Mouse (Mus musculus): ENCODE results near the gene Tmem131. TPM values are rescaled to one million over a fixed set of nuclear protein-coding genes. Genes with fewer than 3 reads are reported as not detected.
"Not testable (repeated sequence)": the region's sequence is repeated elsewhere in the genome, so short reads cannot be mapped to it uniquely, and the experiment has no call there.

The Tmem131 gene
- polyA plus RNA-seq, 1 experiment from 2014 or later = 12.1 TPM

DNA sequence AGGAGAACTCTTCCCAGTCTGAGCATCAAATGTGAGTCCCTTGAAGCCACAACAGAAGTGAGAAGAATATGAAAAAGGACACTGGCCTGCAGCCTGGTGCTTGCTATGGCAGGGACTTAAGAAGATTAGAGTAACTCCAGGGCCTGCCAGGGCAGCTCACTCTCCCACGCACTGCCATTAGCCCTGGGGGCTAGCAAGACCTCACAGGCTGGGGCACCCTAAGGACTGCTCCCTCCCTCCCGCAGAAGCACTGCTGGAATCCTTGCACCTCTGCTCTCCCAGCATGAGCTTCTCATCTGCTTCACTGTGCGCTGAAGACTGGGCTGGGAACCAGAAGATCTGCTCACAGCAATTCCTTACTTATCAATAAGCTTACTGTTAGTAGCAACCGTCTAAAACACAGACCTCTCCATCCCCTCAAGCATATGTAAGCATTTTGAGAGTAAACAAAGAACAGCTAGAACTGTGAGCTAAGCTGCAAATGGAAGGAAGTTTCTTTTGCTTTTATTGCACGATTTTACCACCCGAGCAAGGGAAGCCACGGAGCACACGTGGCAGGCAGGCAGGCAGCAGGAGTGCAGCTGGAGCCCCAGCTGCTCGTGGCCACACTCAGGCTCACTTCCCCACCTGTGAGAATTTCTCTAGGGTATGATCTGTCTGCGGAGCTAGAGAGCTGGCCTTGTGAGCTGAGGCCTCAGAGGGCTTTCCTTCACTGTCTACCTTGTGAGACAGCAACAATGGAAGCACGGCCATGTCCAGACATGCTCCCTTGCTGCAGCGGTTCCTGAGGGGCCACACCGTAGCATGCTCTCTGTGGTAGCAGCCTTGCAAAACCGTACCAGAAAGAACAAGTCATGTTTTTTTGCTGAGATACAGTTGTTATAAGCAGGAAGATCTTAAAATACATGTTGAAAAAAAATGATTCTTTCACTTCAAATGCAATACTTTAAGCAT is 112.3 kb downstream of the Tmem131 start:
- H3K27me3 ChIP-seq (ENCODE audit: insufficient read depth, poor library complexity, severe bottlenecking) = no peaks in the 10 kb centered on the region
- H3K9me3 ChIP-seq = no peaks in the 10 kb centered on the region
- no peak overlapping the region for H3K27ac ChIP-seq
- 75% methylated on average over 14 of the region's 14 CpGs for WGBS
- H3K36me3 ChIP-seq = peaks cover 58% of the 10 kb centered on the region
- peaks cover 4% of the 10 kb centered on the region; the same call in 1 of the 2 replicates for H3K4me1 ChIP-seq
- no peak for DNase-seq (ENCODE audit: low spot score)
- no peak overlapping the region for H3K4me3 ChIP-seq

DNA sequence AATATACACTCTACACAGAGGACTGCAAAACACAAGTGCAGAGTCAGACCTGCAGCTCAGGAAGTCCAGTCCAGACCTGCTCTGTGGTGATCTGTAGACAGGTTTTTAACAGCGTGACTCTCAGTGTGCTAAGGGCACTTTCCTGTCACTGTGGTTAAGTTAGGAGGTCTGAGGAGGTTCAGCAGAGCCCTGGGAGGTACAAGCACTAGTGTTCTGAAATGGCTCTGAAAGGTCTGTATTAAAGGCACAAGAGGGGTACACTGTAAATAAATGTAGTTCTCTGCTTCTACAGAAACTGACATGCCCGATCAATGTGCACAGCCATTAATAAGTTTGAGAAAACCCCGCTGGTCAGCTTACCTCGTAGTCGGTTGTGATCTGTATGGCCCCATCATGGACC is 119.1 kb downstream of the Tmem131 start:
- Histone ChIP-seq H3K4me3 (no peak overlapping the region), H3K4me1 (no peaks in the 10 kb centered on the region), H3K27me3 (ENCODE audit: insufficient read depth, poor library complexity, severe bottlenecking) (no peaks in the 10 kb centered on the region), H3K9me3 (no peaks in the 10 kb centered on the region), H3K27ac (no peak overlapping the region), H3K36me3 (peaks cover 73% of the 10 kb centered on the region)
- 90% methylated on average over 5 of the region's 5 CpGs for WGBS
- DNase-seq (ENCODE audit: low spot score) = no peak

DNA sequence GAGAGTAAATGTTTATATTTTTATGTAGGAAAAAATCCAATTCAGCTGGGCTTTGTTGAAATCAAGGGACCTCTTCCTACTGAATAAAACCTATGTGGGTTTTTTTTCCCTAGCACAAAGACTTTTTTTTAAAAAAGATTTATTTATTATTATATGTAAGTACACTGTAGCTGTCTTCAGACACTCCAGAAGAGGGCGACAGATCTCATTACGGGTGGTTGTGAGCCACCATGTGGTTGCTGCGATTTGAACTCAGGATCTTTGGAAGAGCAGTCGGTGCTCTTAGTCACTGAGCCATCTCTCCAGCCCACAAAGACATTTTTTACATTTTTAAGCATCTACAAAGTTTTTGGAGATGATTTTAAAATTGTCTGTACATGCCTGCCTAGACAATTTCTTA is 121.5 kb downstream of the Tmem131 start:
- not testable (repeated sequence) for DNase-seq (ENCODE audit: low spot score); H3K4me3 ChIP-seq; H3K9me3 ChIP-seq; H3K27ac ChIP-seq; H3K27me3 ChIP-seq (ENCODE audit: insufficient read depth, poor library complexity, severe bottlenecking); H3K4me1 ChIP-seq
- peaks cover 84% of the 10 kb centered on the region for H3K36me3 ChIP-seq
- WGBS = 91% methylated on average over 4 of the region's 4 CpGs

DNA sequence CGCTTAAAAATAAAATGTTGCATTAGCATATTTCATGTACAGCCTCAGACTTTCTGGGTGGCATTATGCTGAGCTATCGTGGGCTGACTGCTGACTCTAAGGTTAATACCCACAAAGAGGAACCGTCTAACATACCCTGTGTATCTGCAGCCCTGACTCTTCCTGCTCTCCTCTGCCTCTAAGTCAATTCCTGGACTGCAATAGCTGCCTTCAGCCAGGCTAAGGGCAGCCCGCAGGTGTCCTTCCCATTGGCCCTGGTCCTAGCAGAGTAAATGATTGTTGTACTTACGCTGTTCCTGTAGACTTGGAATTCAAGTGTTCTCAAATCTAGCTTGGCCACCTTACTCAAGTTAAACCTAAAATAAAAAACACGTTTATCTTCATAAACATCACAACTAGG is 128.3 kb downstream of the Tmem131 start:
- Histone ChIP-seq H3K27ac (no peak overlapping the region), H3K9me3 (no peaks in the 10 kb centered on the region), H3K36me3 (peaks cover 76% of the 10 kb centered on the region), H3K4me3 (no peak overlapping the region), H3K27me3 (ENCODE audit: insufficient read depth, poor library complexity, severe bottlenecking) (no peaks in the 10 kb centered on the region), H3K4me1 (peaks cover 16% of the 10 kb centered on the region)
- no peak for DNase-seq (ENCODE audit: low spot score)
- WGBS = 91% methylated on average over 6 of the region's 6 CpGs

DNA sequence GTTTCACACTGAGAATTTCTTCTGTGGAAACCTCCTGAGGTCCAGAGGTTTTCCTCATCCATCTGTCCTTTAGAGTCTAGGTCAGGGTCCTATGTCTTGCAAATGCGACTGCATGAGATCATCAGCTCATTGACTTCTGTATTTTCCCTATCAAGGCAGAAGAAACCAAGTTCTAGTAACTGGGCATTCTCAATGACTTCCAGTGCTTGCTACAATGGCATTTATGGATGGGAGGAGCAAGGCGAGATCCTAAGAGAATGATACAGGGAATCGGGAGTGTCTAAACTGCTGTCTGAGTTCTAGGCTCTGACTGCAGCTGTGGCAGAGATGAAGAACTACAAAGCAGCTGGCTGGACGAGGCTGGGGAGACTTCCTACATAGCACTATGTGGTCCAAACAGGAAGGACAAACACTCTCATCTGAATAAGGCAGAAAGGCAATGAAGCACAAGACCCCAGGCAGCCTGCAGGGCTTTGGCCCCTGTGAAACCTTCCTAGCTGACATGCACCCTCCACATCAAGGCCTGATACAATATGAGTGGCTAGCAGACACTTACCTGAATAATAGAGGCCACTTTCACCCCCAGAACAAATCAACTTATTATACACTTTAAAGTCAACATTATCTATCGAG is 129.1 kb downstream of the Tmem131 start:
- peaks cover 80% of the 10 kb centered on the region for H3K36me3 ChIP-seq
- WGBS = 68% methylated on average over 5 of the region's 5 CpGs

DNA sequence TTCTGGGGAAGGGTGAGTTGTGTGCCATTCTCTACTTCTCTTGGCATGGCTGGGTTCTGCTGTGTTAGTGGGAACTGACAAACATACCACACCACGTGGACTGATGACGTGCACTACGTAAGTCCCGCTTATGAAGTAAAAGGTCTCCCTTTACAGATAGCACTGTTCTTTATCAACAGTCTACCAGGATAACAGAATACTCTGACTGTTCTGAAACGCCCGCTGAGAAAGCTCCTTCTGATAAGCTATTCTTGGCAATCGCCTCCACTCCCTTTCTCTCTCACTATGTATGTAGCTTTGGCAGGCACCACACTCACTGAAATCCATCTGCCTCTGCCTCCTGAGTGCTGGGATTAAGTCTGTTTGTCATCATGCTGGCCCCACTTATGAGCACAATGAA is 130.1 kb downstream of the Tmem131 start:
- DNase-seq (ENCODE audit: low spot score) = peak; percentile 72
- Histone ChIP-seq H3K9me3 (no peaks in the 10 kb centered on the region), H3K27me3 (ENCODE audit: insufficient read depth, poor library complexity, severe bottlenecking) (no peaks in the 10 kb centered on the region), H3K4me3 (no peak overlapping the region), H3K36me3 (peaks cover 81% of the 10 kb centered on the region), H3K4me1 (peaks cover 16% of the 10 kb centered on the region), H3K27ac (peak overlapping the region; percentile 67)
- WGBS = 16% methylated on average over 7 of the region's 7 CpGs

More for the DNA sequence above, 129.1 kb downstream of the Tmem131 start:
- DNase-seq (ENCODE audit: low spot score) = peak; percentile 66
- H3K4me3 ChIP-seq = no peak overlapping the region
- no peaks in the 10 kb centered on the region for H3K27me3 ChIP-seq (ENCODE audit: insufficient read depth, poor library complexity, severe bottlenecking)
- no peaks in the 10 kb centered on the region for H3K9me3 ChIP-seq
- peaks cover 16% of the 10 kb centered on the region for H3K4me1 ChIP-seq
- H3K27ac ChIP-seq = peak overlapping the region; percentile 67; the same call in 1 of the 2 replicates

DNA sequence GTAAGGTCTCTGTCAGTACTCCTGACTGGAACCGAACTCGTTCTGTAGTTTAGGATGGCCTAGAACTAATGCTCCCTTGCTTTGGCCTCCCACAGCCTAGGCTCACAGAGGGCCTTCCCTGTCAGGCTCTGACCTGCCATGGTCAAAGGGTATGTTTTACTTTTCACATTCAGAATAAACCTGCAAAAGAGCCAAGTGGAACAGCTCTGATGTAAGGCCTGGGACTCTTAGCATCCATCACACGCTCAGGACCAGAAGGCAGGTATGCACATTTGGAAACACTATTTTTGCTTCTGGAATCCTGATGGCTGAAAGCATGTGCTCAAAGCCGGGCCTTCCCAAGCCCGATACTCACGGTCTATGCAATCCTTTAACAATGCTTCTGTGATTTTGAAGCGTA is 131.7 kb downstream of the Tmem131 start:
- WGBS = 96% methylated on average over 7 of the region's 7 CpGs
- no peak overlapping the region for H3K4me3 ChIP-seq
- H3K27ac ChIP-seq = no peak overlapping the region
- H3K9me3 ChIP-seq = no peaks in the 10 kb centered on the region
- no peak for DNase-seq (ENCODE audit: low spot score)
- H3K27me3 ChIP-seq (ENCODE audit: insufficient read depth, poor library complexity, severe bottlenecking) = no peaks in the 10 kb centered on the region
- H3K4me1 ChIP-seq = peaks cover 16% of the 10 kb centered on the region
- H3K36me3 ChIP-seq = peaks cover 81% of the 10 kb centered on the region

DNA sequence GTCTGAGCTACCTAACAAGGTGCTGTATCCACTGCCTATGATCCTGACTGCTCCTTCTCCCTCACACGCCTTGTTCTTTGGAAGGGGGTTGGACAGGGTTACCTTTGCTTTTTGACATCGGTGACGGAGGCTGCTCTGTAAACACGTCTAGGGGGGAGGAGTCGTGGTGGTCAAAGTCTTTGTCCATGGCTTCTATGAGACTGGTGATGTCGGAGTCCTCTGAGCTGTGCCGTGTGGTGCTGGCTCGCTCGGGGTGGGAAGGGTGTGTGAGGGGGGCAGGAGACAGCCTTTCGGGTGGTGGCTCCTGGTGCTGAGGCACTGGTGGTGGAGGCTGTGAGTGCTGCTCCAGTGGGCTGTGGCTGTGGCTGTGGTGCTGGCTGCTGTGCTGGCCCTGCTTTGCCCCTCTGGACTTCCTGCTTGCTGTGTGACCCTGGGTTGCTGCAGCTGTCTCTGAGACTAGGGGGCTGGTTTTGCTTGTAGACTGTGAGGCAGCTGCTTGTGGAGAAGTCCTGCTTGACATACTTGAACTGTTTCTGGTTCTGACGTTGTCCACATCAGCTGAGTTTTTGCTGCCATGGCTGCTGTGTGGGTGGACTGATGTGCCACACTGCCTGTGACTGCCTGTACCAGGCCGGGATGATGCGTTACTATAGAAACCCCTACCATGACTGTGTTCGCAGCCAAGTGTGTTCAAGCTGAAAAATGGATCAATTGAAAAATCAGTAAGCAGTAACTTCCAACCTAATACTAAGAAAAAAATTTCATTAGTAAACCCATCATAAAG is 135.5 kb downstream of the Tmem131 start:
- Histone ChIP-seq H3K27me3 (ENCODE audit: insufficient read depth, poor library complexity, severe bottlenecking) (no peaks in the 10 kb centered on the region), H3K36me3 (peaks cover 96% of the 10 kb centered on the region), H3K27ac (no peak overlapping the region), H3K4me1 (no peaks in the 10 kb centered on the region), H3K4me3 (no peak overlapping the region), H3K9me3 (no peaks in the 10 kb centered on the region)
- WGBS = 93% methylated on average over 14 of the region's 14 CpGs
- peak; percentile 67 for DNase-seq (ENCODE audit: low spot score)

DNA sequence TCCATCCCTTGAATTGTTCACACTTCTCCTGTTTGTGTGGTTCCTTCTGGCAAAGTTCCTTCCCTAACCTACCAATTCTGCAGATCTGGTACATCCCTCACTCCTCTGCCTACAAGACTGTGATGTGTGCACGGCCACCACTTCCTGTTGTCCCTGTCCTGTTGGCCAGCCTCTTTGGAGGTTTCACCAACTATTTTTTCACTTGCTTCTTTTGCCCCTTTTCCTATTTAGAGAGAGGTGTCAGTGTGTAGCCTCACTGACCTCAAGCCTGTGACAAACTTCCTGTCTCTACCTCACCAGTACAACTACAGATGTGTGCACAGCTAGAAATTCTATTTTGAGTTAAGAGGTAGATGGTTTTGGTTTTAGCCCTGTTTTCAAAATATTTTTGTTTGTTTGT is 136.4 kb downstream of the Tmem131 start:
- Histone ChIP-seq H3K36me3 (peaks cover 94% of the 10 kb centered on the region), H3K4me3 (no peak overlapping the region), H3K4me1 (no peaks in the 10 kb centered on the region), H3K27me3 (ENCODE audit: insufficient read depth, poor library complexity, severe bottlenecking) (no peaks in the 10 kb centered on the region), H3K27ac (no peak overlapping the region), H3K9me3 (no peaks in the 10 kb centered on the region)
- DNase-seq (ENCODE audit: low spot score) = no peak
- 67% methylated on average over 1 of the region's 1 CpGs for WGBS

DNA sequence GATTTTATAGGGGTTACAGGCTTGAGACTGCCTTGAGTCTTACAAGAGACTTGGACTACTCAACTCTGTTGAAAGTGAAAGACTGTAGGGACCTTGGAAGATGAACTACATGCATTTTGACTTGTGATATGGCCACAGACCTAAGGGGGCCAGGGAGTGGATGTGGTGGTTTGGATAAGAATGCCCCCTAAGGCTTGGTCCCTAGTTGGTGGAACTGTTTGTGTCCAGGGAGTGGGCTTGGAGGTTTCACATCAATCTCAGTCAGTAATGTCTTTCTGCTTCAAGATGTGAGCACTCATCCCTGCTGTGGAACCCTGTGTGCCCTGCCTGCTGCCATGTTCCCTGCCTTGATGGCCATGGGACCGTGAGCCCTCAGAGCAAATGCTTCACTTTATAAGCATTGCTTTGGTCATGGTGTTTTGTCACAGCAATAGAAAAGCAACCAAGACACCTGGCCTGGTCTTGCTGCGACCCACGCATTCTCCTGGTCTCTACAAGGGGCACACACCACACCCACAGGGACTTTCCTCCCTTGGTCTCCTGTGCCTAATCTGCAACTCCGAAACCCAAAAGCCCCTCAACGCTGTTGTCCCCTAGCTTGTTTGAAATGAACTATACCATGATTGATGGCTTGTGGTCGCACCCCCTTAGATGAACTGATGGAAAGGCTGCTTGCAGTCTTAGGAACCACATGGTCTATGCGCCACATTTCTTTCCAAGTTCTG is 137.1 kb downstream of the Tmem131 start:
- Histone ChIP-seq H3K9me3 (no peaks in the 10 kb centered on the region), H3K36me3 (peaks cover 94% of the 10 kb centered on the region)

DNA sequence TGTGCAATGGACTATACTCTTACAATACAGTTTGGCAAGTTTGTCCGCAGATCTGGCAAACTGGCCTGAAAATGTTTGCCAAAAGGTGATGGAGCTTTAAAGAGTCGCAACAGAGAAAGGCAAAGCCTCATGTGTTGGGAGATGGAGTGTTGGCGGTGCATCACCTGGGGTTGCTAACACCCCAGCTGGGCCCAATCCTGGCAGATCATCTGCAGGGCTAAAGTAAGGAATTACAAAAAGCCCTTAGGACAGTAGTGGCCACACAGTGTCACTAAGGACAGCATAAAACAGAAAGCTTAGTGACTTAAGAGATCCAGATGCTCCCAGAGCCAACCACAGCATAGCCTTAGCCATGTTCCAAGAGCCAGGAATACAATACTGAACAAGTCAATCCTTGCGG is 138.6 kb downstream of the Tmem131 start:
- Histone ChIP-seq H3K4me1 (no peaks in the 10 kb centered on the region; the same call in 1 of the 2 replicates), H3K27me3 (ENCODE audit: insufficient read depth, poor library complexity, severe bottlenecking) (no peaks in the 10 kb centered on the region), H3K27ac (no peak overlapping the region), H3K36me3 (peaks cover 85% of the 10 kb centered on the region), H3K9me3 (no peaks in the 10 kb centered on the region), H3K4me3 (no peak overlapping the region)
- no peak for DNase-seq (ENCODE audit: low spot score)
- WGBS = 93% methylated on average over 4 of the region's 4 CpGs

More for the DNA sequence above, 137.1 kb downstream of the Tmem131 start:
- no peaks in the 10 kb centered on the region for H3K27me3 ChIP-seq (ENCODE audit: insufficient read depth, poor library complexity, severe bottlenecking)
- no peak for DNase-seq (ENCODE audit: low spot score)
- no peak overlapping the region for H3K27ac ChIP-seq
- WGBS = 97% methylated on average over 7 of the region's 7 CpGs
- H3K4me3 ChIP-seq = no peak overlapping the region
- H3K4me1 ChIP-seq = no peaks in the 10 kb centered on the region

DNA sequence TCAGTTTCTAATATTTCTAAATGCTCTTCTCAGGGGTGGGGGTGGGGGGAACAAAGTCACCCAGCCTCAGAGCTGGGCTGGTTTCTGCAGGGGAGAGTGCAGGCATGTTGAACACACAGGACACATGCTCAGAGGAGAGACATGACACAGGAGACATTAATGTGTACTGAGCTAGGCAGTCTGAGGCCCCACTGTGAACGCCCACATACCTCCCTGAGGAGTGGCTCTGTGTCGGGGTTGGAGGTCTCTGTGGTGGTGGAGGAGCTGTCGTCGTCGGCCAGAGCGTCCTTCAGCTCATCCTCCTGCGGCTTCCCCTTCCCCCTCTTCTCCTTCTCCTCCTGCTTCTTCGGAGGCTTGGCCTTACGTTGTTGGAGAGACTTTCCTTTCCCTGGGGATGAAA is 139.2 kb downstream of the Tmem131 start:
- Histone ChIP-seq H3K4me3 (no peak overlapping the region), H3K36me3 (peaks cover 85% of the 10 kb centered on the region), H3K27ac (no peak overlapping the region), H3K4me1 (no peaks in the 10 kb centered on the region; the same call in 1 of the 2 replicates), H3K27me3 (ENCODE audit: insufficient read depth, poor library complexity, severe bottlenecking) (no peaks in the 10 kb centered on the region), H3K9me3 (no peaks in the 10 kb centered on the region)
- 74% methylated on average over 9 of the region's 9 CpGs for WGBS
- peak; percentile 54 for DNase-seq (ENCODE audit: low spot score)

All from heart, embryonic 10.5 days (tissue).